Mouse (Mus musculus) retina, postnatal 7 days (tissue): ENCODE measurements at regions not wholly inside any gene's neighbourhood (a gene's known extent, or its start where the extent isn't known, plus 50 kb on each side); places are given as distances from the start of the nearest gene placed in this dataset.

Source experiments
- DNase-seq: peaks from one replicate; pipeline ENCODE4 v3.0.0-alpha.2; 2012; ENCODE audit warnings: low read depth, low spot score

DNA sequence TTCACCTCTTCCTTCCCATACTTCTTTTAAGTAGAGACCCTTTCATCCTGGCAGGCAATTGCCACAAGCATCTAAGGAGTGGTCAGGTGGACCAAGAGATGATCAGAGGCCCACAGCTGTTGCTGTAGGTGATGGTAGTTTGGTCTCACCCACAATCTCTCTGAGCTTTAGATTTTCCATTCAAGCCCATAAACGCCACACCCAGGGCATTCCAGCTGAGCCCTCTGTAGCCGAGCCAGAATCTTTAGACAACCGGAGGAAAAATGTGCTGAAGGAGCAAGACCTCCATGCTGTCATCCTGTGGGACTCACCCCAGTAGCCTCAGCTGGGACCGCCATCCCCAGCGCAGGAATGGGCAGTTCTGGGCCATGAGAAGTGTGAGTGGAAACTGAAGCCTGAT lies 93.7 kb upstream of the Dlx2 start:
- DNase-seq, result no peak

DNA sequence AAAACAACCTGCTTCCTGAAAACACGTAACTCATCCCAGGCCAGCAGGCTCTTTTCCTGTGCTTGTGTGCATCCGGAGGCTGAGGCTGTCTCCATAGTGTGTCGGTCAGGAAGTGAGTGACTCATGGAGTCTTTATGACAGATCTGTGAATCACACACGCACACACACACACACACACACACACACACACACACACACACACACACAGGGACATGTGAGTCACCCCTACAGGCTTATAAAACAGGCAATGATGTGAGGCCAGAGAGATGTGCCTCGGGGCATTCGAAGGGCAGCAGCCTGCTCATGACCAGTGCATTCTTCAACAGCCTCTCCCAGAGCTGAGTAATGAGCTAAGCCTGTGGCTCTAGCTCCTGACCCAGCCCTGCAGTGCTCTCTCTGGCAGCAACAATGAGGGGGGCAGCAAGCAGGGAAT lies 97.5 kb upstream of the Dlx2 start:
- DNase-seq, result no peak

DNA sequence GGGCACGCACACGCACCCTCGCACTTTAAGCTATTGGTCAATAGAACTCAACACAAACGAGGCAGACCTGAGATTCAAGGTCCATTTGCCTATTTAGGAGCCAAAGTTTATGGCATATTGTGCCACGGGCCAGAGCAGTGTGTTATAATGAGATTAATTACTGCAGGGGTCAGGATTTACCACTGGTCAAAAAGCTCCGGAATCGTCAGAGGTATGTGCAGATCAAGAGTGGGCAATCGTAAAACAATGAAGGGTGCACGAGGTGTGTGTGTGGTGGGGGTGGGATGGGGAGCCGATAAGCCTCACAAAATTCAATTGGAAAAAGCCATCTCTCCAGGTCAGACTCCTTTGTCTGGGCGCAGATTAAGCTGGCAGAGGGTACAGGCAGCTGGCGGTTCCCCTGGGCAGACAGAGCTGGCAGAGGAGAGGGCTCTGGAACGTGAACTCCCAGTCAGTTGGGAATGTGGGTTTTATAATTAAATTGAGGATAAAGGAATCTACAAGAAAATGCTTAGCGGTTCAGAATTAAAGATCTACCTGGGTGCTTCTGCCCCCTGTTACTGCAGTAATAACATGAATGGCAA lies 97.4 kb upstream of the Itga6 start:
- DNase-seq, result no peak

DNA sequence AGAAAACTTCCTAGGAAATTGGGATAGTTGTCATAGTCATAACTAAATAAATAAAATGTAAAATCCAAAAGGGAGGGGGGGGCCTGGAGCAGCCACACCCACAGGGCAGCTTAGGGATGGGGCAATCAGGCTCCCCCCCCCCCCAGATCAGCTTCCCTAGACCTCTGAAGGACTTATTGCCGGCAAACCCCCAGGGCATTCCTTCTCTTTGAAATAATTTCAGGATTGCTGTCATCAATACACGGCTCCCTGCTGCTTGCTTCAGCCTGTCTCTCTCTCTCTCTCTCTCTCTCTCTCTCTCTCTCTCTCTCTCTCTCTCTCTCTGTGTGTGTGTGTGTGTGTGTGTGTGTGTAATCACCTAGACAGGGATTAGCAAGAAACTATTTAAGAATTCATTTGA lies 93.8 kb upstream of the Itga6 start:
- no peak for DNase-seq

DNA sequence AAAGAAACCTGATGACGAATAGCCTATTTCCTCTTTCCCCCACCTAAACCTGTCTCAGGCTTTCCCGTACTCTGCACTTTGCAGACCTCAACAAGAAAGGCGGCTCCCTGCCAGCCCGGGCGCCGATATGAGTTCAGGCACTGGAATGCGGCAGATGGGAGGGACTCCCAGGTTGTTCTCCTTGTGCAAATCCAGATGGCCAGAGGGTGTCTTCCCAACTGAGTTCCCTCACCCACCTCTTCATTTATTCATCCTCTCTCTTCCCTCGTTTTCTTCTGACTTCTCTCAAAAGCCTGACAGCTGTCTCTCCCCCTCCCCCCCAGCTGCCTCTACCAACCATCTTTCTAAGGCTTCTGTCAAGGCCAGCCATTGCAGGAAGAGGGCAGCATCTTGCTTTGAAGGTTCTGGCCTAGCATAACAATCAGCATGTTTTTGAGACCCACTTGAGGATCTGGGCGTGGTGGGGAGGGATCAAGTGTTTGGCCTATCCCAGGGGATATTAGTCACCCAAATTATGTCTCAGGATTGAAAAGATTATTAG lies 93.1 kb upstream of the Itga6 start:
- no peak for DNase-seq

DNA sequence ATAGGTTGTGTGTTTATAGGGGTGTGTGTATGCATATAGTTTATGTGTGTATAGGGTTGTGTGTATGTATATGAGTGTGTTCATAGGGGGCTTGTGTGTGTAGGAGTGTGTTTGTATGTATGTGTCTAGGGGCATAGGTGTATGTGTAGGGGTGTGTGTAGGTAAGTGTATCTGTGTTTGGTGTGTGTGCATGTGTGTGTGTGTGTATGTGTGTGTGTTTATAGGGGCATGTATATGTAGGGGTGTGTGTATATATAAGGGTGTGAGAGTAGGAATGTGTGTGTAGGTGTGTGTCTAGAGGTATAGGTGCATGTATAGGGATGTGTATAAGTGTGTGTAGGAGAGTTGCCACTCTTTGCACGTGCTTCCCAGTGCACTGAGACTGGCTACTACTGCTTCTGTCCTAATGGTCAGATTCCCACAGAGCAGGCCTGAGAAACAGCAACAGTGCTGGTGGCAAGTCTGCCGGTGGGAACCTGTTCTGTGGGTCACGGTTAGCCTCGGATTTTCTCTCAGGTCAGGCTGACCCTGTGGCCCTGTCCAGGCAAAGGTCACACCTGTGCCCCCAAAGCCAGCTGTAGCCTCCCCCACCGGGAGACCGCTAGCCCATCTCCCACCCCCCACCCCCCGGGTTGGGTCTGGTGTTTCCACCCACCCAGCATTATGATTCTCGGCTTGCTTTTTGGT lies 90.5 kb upstream of the Itga6 start:
- DNase-seq, result no peak

DNA sequence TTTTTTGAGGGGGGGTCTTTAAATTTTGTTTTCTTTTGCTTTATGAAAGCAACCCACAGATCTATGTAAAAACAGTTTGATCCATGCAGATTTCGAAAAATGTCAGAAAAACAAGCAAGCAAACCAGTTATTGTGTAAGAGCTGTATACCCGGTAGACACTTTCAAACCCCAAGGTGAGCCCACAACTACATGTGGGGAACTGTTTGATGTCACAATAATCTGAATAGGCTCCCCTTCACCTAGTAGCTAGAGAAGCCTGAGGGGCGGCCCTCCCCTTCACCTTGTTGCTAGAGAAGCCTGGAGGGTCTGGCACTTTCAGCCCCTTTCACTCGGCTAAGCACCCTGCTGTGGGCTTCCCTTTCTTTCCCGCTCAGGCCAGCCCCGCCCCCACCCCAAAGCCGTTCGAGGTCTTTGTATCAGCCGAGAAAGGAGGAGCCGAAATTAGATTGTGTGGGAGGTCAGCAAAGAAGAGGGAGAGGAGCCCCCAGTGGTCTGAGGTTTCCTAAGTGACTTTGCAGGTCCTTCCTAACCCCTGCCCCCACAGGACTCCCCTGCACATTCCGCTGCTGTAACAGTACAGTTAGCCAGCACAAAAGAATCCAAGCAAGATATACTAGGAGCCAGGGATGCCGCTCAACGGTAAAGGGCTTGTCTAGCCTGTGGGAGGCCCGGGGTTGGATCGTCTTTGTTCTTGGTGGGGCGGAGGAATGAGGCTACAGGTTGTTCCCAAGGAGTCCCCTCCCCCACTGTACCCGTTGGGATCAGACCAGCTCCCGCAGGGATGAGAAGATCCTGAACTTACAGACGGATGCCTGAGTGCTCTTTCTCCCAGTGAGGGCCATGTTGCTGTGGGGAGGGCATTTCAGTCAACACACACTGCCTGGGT lies 89.7 kb upstream of the Itga6 start:
- DNase-seq, result no peak

DNA sequence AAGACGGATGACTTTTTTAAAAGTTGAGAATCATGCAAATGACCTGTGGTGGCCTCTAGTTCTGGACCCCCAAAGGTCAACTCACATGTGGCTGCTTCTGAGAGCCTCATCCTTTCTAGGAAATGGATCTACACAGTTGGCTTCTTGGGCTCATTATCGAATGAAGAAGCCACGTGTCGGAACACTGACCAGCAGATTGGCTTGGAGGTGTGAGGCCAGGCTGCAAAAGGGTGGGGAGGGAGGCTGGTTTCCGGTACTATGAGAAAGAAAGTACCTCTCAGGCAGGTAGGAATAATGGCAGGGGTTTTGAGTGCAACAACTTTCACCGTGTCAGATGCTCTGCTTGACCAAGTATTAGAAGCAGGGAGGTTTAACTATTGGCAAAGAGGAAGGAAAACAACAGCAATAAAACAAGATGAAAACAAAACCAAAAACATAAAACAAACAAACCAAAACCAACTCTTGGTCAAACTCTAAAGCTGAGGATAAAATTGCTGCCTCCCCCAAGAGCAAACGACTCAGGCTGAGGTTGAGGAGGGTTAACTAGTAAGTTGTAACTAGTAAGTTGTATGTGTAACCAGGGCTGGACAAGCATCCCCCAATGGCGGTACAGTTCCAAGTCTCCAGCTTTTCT lies 88.7 kb upstream of the Itga6 start:
- DNase-seq, result no peak

DNA sequence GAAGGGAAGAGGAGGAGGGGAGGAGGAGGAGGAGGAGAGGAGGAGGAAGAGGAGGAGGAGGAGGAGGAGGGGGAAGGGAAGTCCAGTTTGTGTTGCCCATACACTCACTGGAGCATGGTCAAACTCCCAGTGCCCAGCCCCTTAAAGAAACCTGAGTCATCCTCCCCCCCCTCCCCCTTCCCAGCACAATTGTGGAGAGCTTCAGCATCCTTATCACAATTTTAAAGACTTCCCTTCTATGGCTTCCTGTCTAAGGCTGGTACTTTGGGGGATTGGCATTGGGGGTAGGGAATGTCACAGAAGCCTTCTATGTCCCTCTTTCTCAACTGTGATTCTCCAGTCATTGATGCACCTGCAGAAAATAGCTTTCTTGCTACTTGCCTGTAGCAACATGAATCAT lies 84.0 kb upstream of the Itga6 start:
- no peak for DNase-seq

DNA sequence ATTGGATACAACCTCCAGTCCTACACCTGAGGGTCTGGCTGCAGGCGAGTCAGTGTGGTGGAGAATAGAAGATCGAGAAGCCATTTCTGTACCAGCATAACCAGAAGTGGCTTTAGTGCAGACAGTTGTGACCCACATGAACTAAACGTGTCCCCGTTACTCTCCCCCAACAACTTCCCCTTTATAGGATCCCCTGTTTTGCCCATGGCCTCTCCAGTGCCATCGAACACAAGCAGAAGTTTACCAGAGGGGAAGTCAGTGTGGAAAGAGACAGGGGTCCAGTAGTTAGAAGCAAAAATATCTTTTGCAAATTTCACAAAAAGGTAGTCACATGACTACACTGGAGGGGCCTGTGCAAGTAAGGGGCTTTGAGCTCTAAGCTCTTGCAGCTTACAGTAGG lies 83.4 kb upstream of the Itga6 start:
- DNase-seq, result no peak

DNA sequence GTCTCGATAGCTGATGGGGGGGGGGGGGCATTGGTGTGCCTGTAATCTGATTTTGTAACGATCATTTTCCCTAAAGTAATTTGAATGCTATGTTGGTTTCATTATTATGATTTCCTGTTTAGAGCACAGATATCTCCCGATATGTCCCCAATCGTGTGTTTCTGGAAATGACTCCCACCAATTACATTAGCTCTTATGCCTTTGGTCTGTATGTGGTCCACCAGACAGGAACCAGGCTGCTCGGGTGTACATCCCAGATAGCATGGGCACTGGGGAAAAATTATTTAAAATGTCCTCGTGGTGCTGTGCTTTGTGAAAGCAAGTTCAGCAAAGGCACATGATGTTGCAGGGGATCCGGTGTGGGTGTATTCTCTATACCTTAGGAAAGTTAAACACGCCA lies 82.0 kb upstream of the Itga6 start:
- DNase-seq, result no peak

DNA sequence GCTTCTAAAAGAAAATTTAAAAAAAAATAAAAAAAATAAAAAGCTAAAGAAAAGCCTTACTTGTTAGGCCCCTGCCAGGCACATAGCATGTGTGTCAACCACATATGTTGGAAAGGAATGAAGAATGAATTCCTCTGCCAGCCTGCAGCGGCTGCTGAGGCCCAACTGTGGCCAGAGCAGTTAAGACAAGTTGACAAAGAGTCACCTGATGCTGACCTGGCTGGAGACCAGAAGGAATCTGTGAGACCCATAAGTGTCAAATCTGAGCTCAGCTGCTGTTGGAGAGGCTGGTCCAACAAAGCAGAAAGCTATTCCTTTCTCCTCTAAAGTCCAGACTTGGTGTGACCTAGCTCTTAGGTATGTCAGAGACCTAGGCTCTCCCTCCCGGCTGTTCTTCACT lies 78.5 kb upstream of the Itga6 start:
- DNase-seq, result no peak

DNA sequence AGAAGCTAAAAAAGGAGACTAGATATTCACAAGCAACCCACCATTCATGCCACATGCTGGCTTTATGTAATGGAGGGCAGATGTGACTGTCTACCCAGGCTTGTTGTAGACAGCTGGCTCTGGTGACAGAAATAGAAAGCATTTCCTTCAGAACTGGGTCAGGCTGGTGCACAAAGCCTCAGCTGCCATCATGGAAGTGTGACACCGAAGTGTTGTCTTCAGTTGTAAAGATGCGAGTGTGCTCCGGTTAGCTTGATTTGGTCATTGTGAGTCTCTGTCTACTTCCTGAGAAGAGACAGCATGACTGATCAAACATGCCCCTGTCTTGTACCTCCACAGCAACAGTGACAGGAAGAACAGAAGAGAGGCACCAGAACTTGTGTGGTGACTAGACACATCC lies 77.7 kb upstream of the Itga6 start:
- no peak for DNase-seq

DNA sequence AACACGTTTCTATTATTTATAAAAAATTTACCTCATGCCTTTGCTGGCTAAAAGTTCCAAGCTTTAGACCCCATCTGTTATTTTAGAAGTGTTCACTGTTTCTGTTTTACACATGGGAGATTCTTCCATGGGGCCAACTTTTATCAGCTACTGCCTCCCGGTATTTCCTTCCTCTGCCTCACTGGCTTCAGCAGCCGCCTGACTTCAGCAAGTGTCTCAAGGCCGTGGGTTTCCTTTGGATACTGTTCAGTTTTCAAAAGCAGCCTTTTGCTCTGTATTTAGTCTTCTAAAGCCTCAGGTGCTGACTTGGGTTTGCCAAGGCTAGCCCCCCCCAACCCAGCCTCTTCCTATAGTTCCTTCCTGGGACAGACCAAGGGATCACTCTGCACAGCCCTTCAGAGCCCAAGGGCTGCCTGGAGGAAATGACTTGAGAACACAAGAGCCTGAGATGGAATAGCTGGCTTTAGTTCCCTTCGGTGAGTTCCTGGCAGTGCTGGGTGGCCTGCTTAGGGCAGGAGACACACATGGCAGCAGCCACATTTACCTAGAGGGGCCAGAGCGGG lies 75.1 kb upstream of the Itga6 start:
- DNase-seq, result no peak

DNA sequence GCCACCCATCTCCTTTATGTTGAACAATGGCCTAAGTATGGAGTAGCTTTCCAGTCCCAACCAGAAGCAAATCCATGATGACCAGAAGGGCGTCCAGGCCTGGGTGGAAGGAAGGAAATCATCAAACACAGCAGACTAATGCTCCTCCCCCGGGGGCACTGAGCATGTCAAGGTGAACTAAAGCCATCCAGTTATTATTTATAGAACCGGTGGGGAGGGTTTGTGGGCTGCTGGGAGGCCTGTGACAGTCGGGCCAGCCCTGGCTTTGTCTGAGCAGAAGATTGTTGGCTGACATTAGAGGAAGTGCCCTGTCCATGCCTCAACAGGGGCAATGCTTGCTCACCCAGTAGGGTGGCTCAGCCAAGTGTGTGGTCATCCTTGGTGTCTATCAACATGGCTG lies 74.5 kb upstream of the Itga6 start:
- no peak for DNase-seq

DNA sequence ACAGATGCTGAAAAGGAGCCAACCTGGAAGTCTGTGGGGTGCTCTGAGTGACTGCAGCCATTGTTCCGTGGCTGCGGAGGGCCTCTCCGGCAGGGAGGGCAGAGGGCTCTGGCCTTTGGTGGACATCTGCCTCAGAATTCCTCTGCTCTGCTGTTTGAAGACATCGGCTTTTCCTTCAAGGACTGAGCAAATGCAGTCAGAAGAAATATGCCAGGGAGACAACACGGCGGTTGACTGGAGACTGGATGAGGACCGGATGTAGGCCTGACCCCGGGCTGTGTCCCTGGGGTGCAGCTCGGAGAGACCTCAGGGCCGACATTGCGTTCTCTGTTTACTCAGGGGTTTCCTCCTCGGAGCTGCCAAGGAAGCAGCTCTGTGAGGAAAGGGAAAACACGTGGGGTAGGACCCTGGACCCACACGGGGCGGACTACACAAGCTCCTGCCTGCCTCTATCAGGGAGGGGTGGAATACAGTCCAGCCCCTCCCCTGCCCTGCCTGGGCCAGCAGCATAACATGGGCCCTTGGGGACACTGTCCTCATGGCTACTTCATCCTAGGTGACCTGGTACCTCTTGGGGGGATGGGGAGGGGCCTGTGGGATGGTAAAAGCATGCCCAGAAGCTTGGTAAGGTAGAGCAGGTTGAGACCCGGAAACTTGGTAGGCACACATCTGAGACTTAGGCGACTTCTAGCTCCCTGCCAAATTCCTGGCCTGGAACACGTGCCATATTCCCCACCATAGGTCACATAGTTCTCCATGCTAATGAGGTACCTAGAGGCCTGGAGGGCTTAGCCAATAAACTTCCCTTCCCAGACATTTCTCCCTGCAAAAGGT lies 72.1 kb upstream of the Itga6 start:
- no peak for DNase-seq

DNA sequence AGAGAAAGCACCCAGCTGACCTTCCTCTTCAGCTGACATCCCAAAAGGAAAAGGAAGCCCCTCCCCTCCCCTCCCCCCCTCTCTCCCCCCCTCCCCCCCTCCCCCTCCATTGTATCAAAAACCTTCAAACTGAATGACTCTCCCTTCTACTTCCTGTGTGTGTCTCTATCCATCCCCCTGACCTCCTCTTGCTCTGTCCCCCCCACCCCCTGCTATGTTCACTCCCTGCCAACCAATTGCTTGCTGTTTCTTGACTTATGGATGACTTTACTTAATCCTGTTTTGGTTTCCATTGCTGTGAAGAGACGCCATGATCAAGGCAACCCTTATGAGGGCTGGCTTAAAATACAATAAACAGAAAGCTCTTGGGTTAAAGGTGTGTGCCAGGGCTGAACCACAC lies 64.7 kb upstream of the Itga6 start:
- no peak for DNase-seq

DNA sequence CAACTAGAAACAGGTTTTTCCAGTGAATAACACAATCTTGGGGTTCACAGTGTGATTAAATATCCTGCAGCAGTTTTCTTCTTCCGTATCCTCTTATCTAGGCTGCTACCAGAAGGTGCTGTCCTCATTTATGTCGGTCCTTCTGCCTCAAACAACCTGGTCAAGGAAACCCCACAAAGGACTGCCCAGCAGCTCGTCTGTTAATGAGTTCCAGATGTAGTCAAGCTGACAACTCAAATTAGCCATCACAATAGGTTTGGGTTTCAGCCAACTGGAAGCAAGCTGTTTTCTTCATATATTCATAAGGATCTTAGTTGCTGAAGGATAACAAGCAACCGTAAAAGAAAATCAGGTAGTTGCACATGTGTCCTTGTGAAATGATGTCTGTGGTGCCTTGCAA lies 64.3 kb upstream of the Itga6 start:
- DNase-seq, result no peak

DNA sequence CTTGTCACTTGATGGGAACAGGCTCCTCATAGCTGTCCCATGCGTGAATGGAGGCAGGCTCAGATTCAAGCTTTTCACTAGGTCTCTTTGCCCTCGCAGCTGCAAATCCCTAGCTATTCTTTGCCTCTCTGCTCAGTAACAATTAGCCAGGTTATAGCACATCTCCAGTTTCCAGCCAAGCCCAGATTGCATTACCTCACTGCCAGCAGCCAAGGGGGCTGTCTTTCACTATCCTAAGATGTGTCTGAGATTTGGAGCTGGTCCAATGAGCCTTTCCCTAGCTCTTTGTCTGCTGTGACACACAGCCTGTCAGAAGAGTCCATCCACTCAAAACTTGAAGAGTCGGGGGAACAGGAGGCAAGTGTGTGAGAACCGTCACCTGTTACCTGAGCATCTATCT lies 62.0 kb upstream of the Itga6 start:
- DNase-seq, result no peak

DNA sequence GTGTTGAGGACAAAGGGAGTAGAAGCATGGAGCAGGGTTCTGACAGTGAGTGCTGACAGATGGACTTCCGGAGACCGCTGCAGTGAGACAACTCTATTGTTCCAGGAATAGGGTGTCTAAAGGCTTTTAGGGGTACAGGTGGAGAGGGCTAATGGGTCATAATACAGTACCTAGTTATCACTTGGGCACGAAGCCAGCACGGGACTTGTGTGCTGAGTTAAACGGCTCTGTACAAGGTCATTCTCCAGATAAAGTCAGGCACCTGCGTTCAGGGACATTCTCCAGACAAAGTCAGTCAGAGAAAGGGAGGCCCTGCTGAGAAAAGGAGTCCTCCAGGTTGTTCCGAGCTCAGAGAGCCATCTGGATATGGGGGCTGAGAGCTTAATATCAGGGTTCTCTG lies 60.2 kb upstream of the Itga6 start:
- no peak for DNase-seq

DNA sequence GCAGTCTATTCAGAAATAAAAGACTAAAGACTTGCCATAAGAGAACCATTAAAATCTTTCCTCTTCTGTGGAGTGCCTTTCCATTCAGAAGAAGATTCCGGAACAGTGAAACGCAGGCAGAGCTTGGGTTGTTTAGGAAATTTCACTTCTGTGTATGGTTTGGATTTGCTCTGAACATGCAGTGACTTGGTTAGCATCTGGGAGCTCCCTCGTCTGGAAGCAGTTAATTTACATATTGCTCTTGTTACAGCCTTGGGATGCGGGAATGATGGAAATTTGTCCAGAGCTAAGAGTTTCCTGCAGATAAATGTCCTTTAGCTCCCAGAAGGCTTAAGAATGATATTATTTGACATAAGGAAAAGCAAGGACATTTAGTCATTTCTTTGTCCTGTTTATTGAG lies 56.4 kb upstream of the Itga6 start:
- no peak for DNase-seq
